Mouse (Mus musculus): Measurements from ENCODE around the gene Tff2.

The Tff2 gene

DNA sequence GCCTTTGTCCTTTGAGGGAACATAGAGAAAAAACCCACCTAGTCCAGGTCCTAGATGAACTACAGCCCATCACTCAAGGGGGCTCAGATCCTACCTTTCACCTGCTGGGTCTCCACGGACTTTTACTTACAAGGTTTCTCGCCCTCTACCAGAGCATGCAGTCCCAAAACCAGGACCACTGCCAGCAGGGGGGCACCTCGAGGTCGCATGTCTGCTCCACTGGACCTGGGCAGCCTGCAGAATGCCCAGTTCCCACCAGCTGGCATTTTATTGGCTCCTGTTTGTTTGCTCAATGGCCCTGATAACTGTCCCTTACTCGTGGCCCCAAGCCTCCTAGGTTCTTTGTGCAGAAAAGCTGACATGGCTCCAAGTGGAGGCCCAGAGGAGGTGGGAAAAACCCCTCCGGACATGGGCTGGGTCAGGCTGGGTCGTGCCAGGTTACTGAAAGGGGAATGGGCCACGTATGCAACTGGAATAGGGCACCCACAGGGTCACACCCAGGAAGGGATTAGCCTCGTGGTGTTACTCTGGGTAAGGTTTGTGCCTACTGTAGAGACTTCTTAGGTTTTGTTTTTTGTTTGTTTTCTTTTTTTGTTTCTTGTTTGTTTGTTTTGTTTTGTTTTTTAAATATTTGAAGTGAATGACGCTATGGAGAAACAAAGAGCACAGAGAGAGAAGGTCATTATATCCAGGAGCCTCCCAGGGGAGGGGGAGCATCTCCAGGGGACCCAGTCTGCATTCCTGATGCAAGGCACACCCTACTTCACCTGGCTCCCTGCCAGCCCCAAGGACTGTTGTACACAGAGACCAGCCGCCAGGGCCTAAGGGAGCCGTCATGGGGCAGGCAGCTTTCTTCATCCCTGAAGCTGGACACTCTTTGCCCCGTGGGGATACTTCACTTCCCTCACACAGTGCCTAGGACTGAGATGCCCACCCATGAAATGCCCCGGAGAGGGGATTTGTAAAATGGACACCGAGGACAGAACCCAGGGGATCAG, at the start of gene Tff2:
TSS of gene Tff2 (minus strand) at position 243 of the 998 bp plus-strand sequence.
- DNase-seq, result no peak

DNA sequence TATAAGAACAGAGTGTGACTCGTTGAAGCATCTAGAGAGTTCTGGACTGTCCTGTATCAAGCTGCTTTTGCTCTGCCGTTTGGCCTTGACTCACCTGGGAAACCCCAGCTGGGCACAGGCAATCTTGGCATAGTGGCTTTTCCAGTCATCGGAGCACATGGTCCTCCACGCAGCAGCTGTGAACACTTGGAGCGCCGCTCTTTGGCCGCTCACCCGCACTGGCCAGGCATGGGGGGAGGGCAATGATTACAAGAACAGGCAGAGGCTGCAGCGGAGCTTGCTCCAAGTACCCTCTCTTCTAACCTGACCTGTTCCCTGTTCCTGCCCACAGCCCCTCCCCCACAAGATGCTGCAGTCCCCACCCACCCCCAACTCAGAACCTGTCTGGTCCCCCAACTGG, 49.3 kb upstream of the Tff2 start:
- no peak for DNase-seq

DNA sequence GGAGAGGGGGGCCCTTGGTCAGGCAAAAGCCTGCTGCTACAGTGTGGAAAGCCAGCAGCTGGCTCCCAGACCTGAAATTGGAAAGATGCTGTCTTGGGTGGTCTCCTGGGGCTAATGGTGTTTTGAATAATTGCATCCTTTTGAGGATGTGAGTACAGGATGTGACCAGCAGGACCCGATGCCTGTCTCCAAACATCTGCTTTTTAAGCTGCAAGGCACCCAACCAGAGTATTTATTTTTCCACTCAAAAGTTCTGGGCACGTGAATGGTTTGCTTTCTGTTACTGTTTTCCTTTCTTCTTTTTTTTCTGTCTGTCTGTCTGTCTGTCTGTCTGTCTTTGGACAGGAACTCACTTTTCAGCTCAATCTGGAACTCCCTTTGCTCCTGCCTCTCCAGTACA, 48.6 kb upstream of the Tff2 start:
- DNase-seq, result no peak

DNA sequence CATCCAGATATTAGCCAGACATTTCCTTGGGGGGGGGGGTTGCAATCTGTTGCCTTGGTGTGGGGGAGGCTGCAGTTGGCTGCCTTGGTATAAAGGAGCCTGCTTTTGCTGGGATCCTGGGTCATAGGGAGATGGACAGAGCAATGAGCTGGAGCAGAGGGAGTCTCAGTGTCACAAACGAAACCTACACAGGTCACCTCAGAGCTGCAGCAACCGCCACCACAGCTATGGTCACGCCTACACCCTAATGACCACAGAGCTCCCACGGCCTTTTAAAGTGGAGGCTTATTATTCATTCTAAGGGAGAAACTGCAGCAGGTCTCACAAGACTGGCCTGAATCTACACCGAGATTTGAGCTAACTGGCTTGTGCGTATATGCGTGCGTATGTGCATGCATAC, 47.7 kb upstream of the Tff2 start:
- no peak for DNase-seq

DNA sequence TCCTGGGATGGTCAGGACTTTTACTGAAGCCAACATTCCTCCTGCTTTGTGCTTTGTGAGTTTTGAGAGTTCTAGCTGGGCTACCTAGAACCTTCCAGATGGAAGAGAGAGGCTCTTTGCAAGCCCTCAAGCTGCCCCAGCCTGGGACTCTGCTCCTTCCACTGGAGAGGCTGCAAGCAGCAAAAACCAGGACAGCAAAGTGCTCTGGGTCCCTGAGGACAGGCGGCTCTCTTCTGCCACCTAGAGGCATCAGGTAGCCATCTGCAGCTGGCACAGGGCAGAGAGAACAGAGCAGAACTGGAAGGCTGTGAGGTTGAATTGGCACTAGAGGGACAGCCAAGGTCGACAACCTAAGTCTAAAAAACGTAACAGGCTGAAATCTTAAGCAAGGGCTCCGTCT, 43.3 kb upstream of the Tff2 start:
- DNase-seq, result peak; percentile 71

DNA sequence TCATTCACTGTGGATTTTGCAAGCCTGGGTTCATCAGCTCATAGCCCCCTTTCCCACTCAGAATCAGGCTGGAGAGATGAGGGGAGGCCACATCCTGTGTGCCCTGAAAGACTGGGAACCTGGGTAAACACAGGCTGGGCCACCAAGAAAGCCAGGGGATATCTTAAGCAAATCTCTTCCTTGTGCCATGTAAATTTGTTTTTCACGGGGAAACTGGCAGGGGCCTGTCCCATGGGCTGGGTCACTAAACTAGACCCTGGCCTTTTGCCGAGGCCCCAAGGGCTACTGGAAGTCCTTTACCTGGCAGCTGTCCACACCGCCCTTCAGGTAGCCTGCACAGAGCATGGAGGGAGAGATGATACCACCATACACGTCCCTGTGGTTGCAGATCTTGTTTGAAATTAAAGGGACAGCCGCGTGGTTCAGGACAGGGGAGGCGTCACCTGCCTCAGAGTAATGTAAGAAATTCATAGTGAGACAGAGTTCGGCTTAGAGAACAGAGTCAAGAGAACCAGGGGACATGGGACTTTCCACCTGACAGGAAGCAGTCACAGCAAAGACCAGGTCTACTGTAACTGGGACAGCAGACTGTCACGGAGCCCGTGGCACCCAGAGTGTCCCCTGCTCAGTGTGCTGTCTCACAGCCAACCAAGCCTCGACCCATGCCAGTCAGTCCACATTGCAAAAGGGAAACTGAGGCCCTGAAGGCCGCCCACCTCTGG, 40.3 kb upstream of the Tff2 start:
- no peak for DNase-seq

DNA sequence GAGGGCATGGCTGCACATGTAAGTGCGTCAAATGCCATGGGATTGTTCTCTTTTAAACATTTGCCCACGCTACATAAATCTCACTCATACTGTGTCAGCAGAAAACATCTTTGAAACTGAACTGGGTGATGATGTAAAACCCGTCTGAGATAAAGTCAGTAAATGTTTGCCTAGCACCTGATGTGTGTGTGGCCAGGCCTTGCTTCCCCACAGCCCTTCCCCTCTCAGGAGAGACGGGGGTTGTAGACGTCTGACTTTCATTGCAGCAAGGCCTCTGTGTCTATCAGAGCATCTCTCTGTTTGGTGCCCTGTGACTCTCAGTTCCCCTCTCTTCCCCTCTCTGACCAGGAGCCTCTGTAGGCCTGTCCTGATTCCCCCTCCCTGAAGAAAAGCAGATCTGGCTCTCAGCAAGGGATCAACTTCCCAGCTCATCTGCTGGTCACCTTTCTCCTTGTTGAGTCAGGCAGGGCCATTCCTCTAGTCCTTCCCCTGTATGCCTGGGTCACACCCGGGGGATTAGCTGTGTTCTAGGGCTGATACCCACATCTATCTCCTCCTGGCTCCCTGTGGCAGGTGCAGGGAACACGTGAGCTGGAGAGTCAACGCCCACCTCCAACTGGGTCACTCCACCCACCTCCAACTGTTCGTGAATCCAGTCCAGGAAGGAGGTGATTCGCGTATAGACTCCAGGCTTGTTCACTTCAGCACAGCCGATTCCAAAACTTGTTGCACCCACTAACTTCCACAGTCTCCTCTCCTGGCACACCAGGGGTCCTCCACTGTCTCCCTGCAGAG, 39.3 kb upstream of the Tff2 start:
- no peak for DNase-seq

DNA sequence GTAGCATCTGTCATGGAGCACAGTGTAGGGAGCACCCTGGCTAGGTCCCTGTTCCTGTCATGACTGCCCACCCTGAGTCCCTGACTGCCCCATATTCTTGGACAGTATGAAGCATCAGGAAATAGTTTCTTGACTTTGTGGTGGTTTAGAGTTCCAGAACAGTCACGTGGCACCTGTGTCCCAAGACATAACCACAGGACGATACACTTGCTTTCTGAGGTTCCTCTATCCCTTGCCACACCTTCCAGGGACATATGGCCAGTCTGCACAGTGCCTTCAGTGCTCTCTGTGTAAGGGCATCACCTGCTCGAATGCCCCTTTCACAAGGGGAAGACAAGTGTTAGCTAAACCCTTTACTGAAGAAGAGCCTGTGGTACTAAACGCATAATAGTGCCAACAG, 37.4 kb upstream of the Tff2 start:
- DNase-seq, result no peak

DNA sequence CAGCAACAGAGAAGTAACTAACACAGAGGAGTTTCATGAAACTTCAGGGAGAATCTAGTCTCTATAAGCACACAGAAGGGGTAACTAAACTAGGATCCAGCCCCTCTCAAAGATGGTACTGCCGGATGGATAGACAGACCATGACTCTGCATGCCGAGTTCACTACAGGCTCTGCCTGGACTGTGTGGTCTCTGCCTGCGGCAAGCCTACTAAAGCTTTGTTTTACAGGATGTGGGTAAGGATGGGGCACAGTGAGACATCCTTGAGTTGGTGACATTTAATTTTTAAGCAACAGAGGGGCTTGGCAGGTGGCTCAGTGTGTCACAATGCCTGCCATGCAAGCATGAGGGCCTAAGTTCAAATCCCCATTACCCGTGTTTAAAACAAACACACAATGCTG, 32.2 kb upstream of the Tff2 start:
- no peak for DNase-seq

DNA sequence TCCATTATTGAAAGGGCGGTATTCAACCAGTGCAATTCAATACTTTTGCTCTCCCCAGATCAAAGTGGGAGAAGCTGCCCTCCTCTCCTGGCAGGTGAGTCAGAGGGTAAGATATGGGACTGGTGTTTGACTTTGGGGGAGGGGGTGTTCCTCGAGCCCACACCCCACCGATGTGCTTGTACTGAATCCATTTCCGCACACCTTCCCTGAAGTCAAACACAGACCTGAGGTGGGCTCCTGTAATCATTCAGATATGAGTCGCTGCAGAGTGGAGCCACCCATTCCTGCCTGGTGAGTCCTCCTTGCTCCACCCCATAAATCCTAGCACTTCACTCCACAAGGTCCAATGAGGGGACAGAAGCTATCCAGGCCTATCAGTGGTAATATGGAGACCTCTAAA, 25.7 kb upstream of the Tff2 start:
- no peak for DNase-seq

DNA sequence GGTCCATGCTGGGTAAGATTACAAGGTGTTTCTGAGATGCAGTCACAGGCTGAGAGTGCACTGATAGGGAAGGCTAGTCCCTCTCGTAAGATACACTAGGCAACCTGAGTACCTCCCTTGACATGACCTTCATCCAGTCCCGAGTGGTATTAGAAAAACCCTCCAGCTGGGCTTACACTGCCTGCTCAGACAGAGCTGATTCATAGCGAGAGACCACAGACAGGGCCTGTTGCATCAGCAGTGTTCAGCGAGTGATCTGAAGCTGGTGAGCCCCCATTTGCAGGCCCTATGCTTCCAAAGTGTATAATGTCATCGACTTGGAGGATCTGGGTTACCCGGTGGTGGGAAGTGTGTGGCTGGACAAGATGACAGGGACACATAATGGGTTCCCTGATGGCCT, 21.0 kb upstream of the Tff2 start, which contains the start of gene Tff1:
TSS of gene Tff1 (minus strand) at position 151 of the 400 bp plus-strand sequence.
- DNase-seq, result no peak

DNA sequence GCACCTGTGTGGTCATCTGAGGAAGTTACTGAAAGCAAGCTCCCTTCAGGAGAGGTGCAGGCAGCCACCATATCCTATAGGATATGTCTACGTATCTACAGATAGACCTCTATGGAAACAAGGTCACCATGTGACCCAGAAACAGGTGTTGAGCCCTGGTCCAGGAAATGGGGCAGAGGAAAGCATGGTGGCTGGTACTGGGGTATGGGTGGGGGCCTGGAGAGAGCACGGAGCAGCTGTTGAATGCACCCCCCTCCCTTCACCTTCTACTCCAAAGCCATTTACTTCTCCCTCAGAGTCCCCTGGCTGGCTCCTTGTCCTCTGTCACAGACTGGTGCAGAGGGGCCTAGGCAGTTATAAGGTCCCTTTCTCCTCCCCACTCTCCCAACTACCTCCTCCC, 19.7 kb upstream of the Tff2 start:
- no peak for DNase-seq

DNA sequence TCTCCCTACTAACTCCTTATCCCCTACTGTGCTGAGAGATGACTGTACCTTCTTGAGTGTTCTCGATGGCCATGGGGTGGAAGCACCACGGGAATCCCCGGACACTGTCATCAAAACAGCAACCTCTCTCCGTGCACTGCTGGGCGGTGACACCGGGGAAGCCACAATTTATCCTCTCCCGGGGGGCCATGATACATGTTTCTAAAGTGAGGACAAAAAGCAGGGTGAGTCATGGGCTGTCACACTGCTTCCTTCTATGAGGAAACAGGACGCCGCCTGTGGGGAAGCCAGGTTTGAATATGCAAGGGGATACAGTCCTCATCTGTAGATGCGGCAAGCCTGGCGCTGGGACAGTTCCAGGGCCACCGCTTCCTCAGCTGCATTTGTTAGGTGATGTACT, 18.5 kb upstream of the Tff2 start:
- no peak for DNase-seq

DNA sequence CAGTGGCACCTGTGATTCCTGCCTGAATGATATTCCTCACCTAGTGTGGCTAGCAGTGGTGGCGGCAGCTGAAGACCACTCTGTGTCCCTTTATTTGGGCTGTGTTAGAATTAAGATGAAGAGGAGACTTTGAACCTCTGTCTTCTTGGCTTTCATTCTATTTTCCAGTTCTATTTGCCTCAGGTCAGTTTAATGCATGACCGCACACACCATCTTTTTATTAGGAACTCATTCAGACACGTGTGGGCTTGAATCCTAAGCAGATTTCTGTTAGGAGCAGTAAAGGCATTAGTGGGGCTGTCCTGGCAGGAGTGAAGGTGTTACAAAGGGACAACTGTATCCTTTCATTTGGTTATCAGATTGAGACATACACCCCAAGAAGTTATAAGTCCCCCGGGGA, 16.2 kb upstream of the Tff2 start:
- DNase-seq, result no peak

DNA sequence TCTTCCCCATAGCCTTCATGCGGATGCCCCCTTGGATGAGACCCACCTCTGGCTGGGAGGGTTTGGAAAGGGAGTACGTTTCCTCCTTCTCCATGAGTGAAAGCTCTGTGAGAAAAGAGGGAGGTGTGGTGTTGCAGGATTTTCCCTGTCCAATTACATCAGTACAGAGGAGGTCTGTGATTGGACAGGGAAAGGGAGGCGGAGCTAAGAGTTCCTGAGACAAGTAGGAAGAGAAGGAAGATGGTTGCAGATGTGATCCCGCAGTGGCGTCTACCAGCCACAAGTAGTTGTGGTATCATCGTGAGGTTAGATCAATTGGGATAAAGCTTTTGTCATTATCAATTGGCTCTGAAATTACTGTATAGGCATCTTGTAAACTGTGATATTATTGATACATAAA, 13.8 kb upstream of the Tff2 start:
- DNase-seq, result no peak

DNA sequence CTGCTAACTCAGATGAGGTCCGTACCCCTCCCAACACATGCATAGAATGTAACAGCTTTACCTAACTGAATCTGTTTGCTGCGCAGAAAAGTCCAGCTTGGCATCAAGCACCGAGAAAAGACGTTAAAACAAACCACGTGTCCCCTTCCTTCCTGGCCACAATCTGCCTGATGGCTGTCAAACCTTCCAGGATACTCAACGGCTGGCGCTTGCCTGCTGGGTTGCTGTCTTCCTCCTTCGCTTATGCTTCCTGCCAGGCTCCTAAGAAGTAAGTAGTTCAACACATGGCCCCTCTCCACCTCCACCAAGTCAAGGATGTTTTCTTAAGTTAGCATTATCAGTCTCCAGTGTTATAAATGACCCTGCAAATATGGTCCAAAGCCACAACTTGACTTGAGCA, 9.7 kb upstream of the Tff2 start:
- no peak for DNase-seq

DNA sequence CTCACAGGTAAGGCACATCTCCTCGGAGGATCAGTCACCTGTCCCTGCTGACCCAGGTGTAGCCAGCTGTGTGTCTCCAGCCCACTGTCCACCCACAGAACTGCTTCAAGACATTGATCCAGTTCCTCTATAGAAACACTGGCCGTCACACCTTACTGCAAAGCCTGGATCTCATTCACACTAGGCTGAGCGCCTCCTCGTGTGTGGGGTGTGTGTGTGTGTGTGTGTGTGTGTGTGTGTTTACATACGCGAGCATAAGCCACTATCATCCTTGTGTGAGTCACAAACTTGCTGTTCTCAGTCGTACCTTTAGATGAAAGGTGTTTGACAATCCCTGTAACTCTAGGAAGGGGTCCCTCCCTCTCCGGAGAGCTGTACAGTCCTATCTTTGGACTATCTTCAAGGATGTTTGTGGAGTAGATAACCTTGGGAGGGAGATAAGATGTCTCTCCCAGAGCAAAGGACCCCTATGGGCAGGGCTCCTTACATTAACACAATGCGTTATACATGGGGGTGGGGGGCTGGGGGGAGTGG, 9.0 kb upstream of the Tff2 start:
- DNase-seq, result no peak

DNA sequence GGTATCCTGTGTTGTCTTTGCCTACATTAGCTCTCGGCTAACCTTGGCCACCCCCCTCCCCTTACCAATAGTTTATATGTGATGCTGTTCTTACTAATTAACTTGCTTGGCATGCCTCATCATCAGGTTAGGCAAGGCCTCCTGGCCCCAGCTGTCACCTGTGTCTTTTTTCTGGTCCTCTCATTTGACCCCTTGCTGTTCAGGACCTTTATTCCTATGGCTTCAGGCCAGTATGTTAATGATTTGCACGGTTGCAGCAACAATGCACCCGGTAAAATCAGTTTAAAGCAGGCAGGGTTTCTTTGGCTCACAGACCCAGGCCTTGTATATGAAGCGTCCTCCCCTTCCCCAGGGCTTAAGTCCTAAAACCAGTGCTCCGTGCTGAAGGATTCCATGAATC, 8.4 kb upstream of the Tff2 start:
- DNase-seq, result no peak

DNA sequence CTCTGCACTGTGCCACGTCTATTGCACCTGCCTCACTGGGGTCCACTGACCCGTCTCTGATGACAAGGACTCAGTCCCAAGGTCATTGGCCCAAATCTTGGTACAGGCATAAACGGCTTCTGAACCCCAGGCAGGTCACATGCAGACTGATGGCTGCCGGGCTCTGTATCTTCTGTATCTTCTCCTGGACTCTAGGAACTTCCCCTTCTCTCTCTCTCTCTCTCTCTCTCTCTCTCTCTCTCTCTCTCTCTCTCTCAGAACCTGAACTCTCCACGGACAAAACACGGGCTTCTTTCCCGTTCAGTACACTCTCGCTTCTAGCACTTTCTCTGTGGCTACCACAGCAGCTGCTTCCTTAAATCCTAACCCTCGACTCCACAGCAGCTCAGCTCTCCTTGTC, 1.9 kb upstream of the Tff2 start:
- no peak for DNase-seq

DNA sequence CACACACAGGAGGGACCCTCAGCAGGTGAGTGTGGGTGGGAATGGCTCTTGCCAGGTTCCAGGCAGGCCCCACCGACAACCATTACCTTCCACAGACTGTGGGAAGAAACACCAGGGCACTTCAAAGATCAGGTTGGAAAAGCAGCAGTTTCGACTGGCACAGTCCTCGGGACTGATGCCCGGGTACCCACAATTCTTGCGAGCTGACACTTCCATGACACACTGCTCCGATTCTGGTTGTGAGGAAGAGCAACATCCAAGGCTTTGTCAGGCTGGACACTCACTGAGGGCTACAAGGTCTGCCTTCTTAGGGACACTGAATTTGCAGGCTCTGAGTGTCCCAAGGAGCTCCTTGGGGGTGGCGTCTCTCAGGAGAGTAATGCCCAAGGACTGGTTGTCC, 2.0 kb downstream of the Tff2 start:
- no peak for DNase-seq

DNA sequence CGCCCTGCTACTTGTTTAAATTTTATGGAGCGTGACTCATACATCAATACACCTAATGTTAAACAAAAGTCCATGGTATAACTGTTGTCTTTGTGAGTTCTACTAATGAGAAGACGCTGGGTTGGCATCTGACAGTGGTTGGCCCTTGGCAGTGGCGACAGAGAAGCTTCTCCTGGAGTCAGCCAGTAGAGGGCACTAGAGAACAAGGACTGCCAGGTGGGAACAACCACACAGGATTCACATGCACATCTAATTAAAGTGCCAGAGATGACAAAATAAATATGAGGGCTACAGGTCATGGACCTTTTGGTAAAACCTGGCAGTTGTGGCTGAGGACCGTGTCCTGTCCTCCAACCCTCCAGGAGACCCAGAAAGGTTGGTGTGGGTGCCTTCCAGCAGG, 5.7 kb downstream of the Tff2 start:
- DNase-seq, result peak; percentile 31

DNA sequence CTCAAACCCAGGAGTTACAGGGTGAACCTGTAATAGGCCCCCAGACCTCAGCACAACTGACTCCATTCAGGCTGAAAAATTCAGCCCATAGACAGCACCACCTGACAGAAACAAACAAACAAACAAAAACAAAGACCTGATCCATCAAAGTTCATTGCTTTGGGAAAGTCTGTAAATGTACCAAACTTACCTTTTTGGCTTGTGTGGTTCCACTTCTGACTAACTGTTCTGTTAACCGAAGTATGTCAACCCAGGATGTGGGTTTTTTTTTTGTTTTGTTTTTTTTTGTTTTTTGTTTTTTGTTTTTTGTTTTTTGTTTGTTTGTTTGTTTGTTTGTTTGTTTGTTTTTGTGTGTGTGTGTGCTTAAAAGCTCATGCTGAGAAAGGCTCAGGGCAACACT, 7.3 kb downstream of the Tff2 start:
- DNase-seq, result no peak

DNA sequence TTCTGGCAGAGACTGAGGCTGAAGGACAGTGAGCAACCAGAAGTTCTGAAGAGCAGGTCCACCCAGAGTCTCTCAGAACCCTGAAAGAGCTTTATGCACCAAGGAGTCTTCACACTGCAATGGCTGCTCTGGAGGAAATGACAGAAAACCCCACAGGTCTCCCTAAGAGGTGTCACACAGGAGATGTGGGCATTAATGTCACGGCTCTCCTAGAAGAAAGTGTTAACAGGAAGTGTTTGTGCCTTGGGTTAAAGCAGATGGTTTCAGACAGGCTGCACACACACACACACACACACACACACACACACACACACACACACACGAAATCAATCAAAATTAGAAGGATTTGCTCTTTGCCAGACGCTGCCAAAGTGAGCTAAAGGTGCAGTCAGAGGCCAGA, 7.8 kb downstream of the Tff2 start:
- no peak for DNase-seq
